Mouse (Mus musculus) testis, adult 2 months (tissue): ENCODE measurements around the gene Ythdc1. TPM values are rescaled to one million over a fixed set of nuclear protein-coding genes. Genes with fewer than 3 reads are reported as not detected.

ENCODE experiments used
- H3K27ac ChIP-seq: fragments of 200-500 bp; 2 replicates; pipeline ENCODE4 v1.5.1; 2012; ENCODE audit warnings: low read depth, low read length; ENCODE audit not compliant: control insufficient read depth, insufficient read depth
- H3K27me3 ChIP-seq: fragments of 200-500 bp; 2 replicates; pipeline ENCODE4 v1.6.1; 2012; ENCODE audit warnings: mild to moderate bottlenecking, low read length, moderate library complexity; ENCODE audit not compliant: control insufficient read depth, insufficient read depth
- H3K36me3 ChIP-seq: fragments of 200-500 bp; 2 replicates; pipeline ENCODE4 v1.6.1; 2012; ENCODE audit warnings: mild to moderate bottlenecking, low read length; ENCODE audit not compliant: control insufficient read depth, insufficient read depth
- H3K4me1 ChIP-seq: fragments of 200-500 bp; 2 replicates; pipeline ENCODE4 v1.6.1; 2012; ENCODE audit warnings: low read length; ENCODE audit not compliant: control insufficient read depth, insufficient read depth
- H3K4me3 ChIP-seq: fragments of 200-500 bp; 2 replicates; pipeline ENCODE4 v1.5.1; 2012; ENCODE audit warnings: low read depth, mild to moderate bottlenecking, low read length, moderate library complexity, mixed read lengths; ENCODE audit not compliant: control insufficient read depth
- CTCF ChIP-seq: fragments of 200-500 bp; IDR thresholded peaks from 2 replicates; pipeline ENCODE4 v1.5.1; 2012; ENCODE audit warnings: low read depth, mild to moderate bottlenecking, inconsistent platforms, low read length, moderate library complexity; ENCODE audit not compliant: control insufficient read depth, insufficient read depth, insufficient replicate concordance
- POLR2A ChIP-seq: fragments of 200-500 bp; IDR thresholded peaks from 2 replicates; pipeline ENCODE4 v1.6.1; 2012; ENCODE audit warnings: low read depth, mild to moderate bottlenecking, inconsistent platforms, low read length, moderate library complexity; ENCODE audit not compliant: control insufficient read depth
- polyA plus RNA-seq: library from polyadenylated mRNA; depleted of rRNA; stranded (reverse); fragments of >200 nt; gene quantifications from 2 replicates; pipeline ENCODE4 v1.2.3, GENCODE M21; 2012; rRNA removed

Ythdc1 gene
- polyA plus RNA-seq = 19.6 and 24.2 TPM in 2 replicates

DNA sequence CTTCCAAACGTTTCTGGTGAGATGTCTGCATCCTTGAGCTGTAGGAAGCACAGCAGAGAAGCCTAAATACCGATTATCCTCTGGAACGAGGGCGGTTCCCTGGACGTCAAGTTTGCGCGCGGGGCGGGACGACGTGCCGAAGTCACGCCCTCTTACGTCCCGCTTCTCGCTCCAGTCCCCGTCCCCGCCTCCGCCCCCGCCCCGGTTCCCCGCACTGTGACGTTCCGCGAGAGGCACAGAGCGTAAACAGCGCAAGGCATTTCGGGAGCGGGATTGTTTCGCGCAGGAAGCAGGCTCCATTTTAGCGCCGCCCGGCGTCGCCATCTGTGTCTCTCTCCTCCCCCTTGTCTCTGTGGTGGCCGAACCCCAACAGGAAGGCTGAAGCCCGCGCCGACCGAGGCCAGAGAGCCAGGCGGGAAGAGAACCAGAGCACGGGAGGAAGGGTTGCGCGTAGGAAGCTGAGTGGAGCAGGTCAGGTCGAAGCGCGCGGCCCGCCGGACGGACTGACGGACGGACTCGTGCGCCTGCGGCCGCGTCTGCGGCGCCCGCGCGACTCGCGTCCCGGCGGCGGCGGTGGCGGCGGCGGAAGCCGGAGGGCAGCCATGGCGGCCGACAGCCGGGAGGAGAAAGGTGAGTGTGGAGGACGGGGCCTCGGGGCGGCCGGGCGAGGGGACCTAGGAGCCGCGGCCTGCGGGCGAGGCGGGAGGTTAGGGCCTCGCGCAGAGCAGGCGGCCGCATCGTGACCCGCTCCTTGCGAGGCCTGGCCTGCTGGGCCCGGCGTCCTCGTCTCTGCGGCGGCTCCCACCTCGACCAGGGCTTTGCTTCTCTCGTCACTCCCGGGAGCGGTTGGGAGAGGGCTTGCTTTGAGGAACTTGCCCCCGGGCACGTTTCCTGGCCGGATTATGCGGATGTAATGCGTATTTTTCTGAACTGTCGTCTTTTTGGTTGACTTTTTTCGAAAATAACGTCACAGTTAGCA is at the start of gene Ythdc1:
Gene Ythdc1 (plus strand): TSS at position 260 of the 979 bp plus-strand sequence.
- Histone ChIP-seq H3K27me3 (no peaks in the 10 kb centered on the region), H3K4me3 (peak within 1 kb of the TSS; percentile 100), H3K27ac (peak within 1 kb of the TSS; percentile 100), H3K36me3 (no peaks in the 10 kb centered on the region), H3K4me1 (peaks cover 3% of the 10 kb centered on the region; the same call in 1 of the 2 replicates)
- no peak for TF ChIP-seq CTCF
- TF ChIP-seq POLR2A = peak; percentile 98

DNA sequence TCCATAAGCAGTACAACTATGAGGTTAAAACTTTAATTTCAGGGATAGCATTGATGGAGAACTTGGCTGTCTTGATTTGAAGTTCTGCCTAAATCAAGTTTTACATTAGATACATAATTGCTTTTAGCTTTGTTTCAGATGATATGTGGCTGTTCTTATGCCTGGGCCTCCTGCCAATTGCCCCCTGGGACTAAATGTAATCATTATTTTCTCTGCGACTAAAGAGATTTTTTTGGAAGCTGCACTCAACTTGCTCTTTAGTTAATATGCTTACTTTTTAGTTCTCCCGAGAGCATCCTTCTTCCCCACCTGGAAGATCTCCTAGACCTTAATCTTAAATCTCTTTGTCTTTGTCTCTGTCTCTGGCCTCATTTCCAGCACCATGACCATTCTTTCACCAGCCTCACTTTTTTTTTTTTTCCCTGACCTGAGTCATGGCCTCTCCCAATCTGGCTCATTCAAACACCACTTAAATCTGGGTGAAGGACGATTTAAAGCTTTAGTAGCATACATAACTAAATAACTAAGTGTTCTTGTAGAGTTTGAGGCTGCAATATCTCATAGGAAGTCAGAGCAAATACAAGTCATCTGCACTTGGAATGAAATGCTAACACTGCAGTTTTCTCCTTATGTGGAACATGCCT is 34.9 kb upstream of the Ythdc1 start:
- H3K36me3 ChIP-seq = no peaks in the 10 kb centered on the region
- no peaks in the 10 kb centered on the region for H3K27me3 ChIP-seq
- H3K27ac ChIP-seq = no peak overlapping the region
- H3K4me1 ChIP-seq = no peaks in the 10 kb centered on the region
- no peak overlapping the region for H3K4me3 ChIP-seq
- TF ChIP-seq CTCF (no peak), POLR2A (no peak)

DNA sequence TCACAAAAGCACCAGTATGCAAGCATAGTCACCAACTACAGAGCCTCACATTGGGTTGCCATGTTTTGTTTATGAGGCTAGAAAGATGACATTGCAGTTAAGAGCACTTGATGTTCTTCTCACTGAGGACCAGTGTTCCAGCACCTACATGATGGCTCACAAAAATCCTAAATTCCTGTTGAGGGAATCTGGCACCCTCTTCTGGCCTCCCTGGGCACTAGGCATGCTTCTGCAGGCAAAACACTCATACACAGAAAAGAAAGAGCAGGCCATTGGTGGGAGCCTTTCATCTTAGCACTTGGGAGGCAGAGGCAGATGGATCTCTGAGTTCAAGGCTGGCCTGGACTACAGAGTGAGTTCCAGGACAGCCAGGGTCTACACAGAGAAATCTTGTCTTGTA is 33.0 kb upstream of the Ythdc1 start:
- TF ChIP-seq CTCF (no peak), POLR2A (no peak)
- Histone ChIP-seq H3K27ac (no peak overlapping the region), H3K36me3 (no peaks in the 10 kb centered on the region), H3K4me3 (no peak overlapping the region), H3K27me3 (no peaks in the 10 kb centered on the region), H3K4me1 (no peaks in the 10 kb centered on the region)

DNA sequence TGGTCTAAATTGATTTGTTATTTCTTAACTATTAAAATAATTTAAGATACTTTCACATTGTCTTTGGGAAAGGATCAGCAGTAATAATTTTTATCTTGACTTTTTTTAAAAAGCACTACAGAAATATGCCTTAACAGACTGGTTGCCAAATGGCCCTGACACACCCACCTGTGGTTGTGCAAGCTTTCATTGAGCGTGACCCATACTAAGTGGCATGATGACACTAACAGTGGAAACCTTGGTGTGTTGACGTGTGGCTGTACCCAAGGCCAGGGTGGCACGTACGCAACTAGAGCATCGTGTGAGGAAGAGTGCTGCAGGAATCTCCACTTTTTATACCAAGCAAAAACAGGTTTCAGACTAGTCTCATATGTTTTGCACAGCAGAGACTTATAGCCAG is 27.1 kb upstream of the Ythdc1 start:
- TF ChIP-seq POLR2A = no peak
- TF ChIP-seq CTCF = no peak
- H3K27ac ChIP-seq = no peak overlapping the region
- no peaks in the 10 kb centered on the region for H3K27me3 ChIP-seq
- H3K4me3 ChIP-seq = no peak overlapping the region
- no peaks in the 10 kb centered on the region for H3K36me3 ChIP-seq
- no peaks in the 10 kb centered on the region for H3K4me1 ChIP-seq

DNA sequence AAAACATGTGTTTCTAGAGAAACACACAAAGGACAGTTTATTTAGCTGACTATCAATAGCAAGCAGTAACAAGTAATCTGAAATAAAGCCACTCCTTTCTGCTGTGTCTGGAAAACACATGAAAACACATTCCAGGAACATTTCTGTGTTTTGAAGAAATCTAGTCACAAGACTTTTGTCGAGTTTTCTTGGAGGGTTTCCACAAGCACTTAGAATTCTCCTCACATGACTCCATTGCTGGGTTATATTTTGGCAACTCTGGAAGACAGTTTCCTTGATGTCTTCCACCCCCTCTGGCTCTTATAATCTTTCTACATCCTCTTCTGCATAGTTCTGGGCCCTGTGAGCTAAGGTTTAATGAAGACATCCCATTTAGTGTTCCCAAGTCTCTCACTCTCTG is 25.6 kb upstream of the Ythdc1 start:
- Histone ChIP-seq H3K36me3 (no peaks in the 10 kb centered on the region), H3K4me3 (no peak overlapping the region), H3K4me1 (no peaks in the 10 kb centered on the region; the same call in 1 of the 2 replicates), H3K27me3 (no peaks in the 10 kb centered on the region), H3K27ac (no peak overlapping the region)
- TF ChIP-seq POLR2A (no peak), CTCF (no peak)

DNA sequence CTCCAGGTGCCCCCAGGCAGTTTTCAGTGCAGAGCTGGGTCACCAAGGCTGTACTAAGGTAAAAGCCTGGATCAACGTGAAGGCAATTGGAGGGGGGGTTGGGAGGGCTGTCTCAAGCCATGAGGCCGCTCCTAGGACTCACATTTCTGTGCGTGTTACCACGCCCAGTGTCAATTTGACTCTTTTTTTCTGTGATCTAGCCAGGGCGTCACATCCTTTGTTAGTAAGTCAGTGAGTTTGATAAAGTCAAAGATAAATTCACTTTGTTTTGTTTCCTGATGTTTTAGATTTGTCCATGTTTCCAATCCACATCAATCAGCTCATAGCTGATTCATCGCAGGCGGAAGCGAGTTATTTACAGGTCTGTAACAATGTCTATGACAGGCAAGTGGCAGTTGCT is 21.0 kb upstream of the Ythdc1 start:
- Histone ChIP-seq H3K4me3 (no peak overlapping the region), H3K4me1 (no peaks in the 10 kb centered on the region; the same call in 1 of the 2 replicates), H3K27me3 (no peaks in the 10 kb centered on the region), H3K27ac (no peak overlapping the region), H3K36me3 (no peaks in the 10 kb centered on the region)
- TF ChIP-seq CTCF = no peak
- TF ChIP-seq POLR2A = no peak

DNA sequence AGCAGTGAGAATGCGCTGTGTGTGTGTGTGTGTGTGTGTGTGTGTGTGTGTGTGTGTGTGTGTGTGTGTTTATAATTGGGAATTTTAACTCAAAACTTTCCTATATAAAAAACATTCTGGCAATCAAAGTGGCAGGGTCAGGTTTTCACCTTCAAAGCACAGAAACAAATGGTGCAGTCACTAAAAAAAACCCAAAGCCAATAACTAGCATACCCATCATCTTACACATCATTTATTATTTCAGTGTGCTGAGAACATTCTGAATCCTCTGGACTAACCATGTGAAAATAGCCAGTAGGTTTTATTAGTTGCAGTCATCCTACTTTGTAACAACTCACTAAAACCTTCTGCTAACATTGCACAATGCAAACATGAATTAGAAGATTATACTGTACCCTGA is 19.8 kb upstream of the Ythdc1 start:
- no peaks in the 10 kb centered on the region; the same call in 1 of the 2 replicates for H3K4me1 ChIP-seq
- no peaks in the 10 kb centered on the region for H3K27me3 ChIP-seq
- H3K36me3 ChIP-seq = no peaks in the 10 kb centered on the region
- TF ChIP-seq CTCF = no peak
- TF ChIP-seq POLR2A = no peak
- no peak overlapping the region for H3K27ac ChIP-seq
- no peak overlapping the region for H3K4me3 ChIP-seq
